Mouse (Mus musculus) gonadal fat pad, adult 2 months (tissue): Measurements from ENCODE around the gene Faap100. TPM values are rescaled to one million over a fixed set of nuclear protein-coding genes. Genes with fewer than 3 reads are reported as not detected.
"Not testable (repeated sequence)": the region's sequence is repeated elsewhere in the genome, so short reads cannot be mapped to it uniquely, and the experiment has no call there.

Experiments
- DNase-seq: peaks from one replicate; pipeline ENCODE4 v3.0.0-alpha.2; 2012; ENCODE audit warnings: low read depth
- polyA plus RNA-seq: library from polyadenylated mRNA; depleted of rRNA; stranded (reverse); fragments of >200 nt; gene quantifications from 2 replicates; pipeline ENCODE4 v1.2.3, GENCODE M21; 2012

Faap100 gene
- polyA plus RNA-seq, 1 experiment: 29.6 TPM

- DNase-seq: no peak
These were observed 27.1 kb downstream of the Faap100 start for GRCm38 (mm10) chr11:120351250-120352092.

GRCm38 (mm10) chr11:120350711-120351110 lies 27.9 kb downstream of the Faap100 start:
- DNase-seq: no peak

GRCm38 (mm10) chr11:120349986-120350702 lies 28.4 kb downstream of the Faap100 start:
- no peak for DNase-seq

- DNase-seq: no peak
These were observed 29.1 kb downstream of the Faap100 start for GRCm38 (mm10) chr11:120349371-120349985.

- no peak for DNase-seq
These were observed 29.7 kb downstream of the Faap100 start for GRCm38 (mm10) chr11:120348684-120349370.

- no peak for DNase-seq
These were observed 30.5 kb downstream of the Faap100 start, which contains the start of gene Actg1 for GRCm38 (mm10) chr11:120347791-120348683. TSS of gene Actg1 (minus strand) at chr11:120348542.

- DNase-seq: no peak
These were observed 31.3 kb downstream of the Faap100 start for GRCm38 (mm10) chr11:120347301-120347700.

GRCm38 (mm10) chr11:120346383-120347034 lies 32.1 kb downstream of the Faap100 start:
- DNase-seq: not testable (repeated sequence)

- DNase-seq: no peak
These were observed 33.4 kb downstream of the Faap100 start for GRCm38 (mm10) chr11:120345067-120345681.

GRCm38 (mm10) chr11:120344310-120344920 lies 34.1 kb downstream of the Faap100 start:
- no peak for DNase-seq

GRCm38 (mm10) chr11:120343519-120344309 lies 34.9 kb downstream of the Faap100 start:
- no peak for DNase-seq

- DNase-seq: no peak
These were observed 35.9 kb downstream of the Faap100 start for GRCm38 (mm10) chr11:120342656-120343160.

GRCm38 (mm10) chr11:120341661-120342060 lies 36.9 kb downstream of the Faap100 start:
- no peak for DNase-seq

- no peak for DNase-seq
These were observed 38.5 kb downstream of the Faap100 start for GRCm38 (mm10) chr11:120339978-120340513.

GRCm38 (mm10) chr11:120338786-120339185 lies 39.8 kb downstream of the Faap100 start:
- no peak for DNase-seq

- DNase-seq: no peak
These were observed 41.1 kb downstream of the Faap100 start for GRCm38 (mm10) chr11:120337447-120337846.

GRCm38 (mm10) chr11:120335431-120336021 lies 43.0 kb downstream of the Faap100 start:
- no peak for DNase-seq

- DNase-seq: no peak
These were observed 58.4 kb downstream of the Faap100 start for GRCm38 (mm10) chr11:120320156-120320555.
